Mouse (Mus musculus): Measurements from ENCODE around the gene Sod2.
"Not testable (repeated sequence)": the region's sequence is repeated elsewhere in the genome, so short reads cannot be mapped to it uniquely, and the experiment has no call there.

Sod2 gene

GRCm38 (mm10) chr17:13006546-13006945, at the start of gene Sod2:
Gene Sod2, plus strand, starts transcription at chr17:13006846.
- DNase-seq: not testable (repeated sequence)

GRCm38 (mm10) chr17:12959377-12959776, 47.3 kb upstream of the Sod2 start:
- DNase-seq: not testable (repeated sequence)

GRCm38 (mm10) chr17:12960331-12960873, 46.2 kb upstream of the Sod2 start, which contains the start of gene Acat2:
Gene Acat2, minus strand, starts transcription at chr17:12960747.
- DNase-seq: peak; percentile 96

- DNase-seq: no peak
These were observed 43.2 kb upstream of the Sod2 start for GRCm38 (mm10) chr17:12963476-12963875.

- no peak for DNase-seq
These were observed 39.5 kb upstream of the Sod2 start for GRCm38 (mm10) chr17:12967173-12967572.

GRCm38 (mm10) chr17:12973851-12974250, 32.8 kb upstream of the Sod2 start:
- DNase-seq: no peak

- DNase-seq: no peak
These were observed 28.1 kb upstream of the Sod2 start for GRCm38 (mm10) chr17:12978546-12978945.

GRCm38 (mm10) chr17:12983988-12984387, 22.7 kb upstream of the Sod2 start:
- no peak for DNase-seq

- DNase-seq: peak; percentile 50
These were observed 18.6 kb upstream of the Sod2 start for GRCm38 (mm10) chr17:12988096-12988495.

- no peak for DNase-seq
These were observed 16.0 kb upstream of the Sod2 start for GRCm38 (mm10) chr17:12990567-12991145.

GRCm38 (mm10) chr17:12991194-12991634, 15.4 kb upstream of the Sod2 start:
- DNase-seq: peak; percentile 60

GRCm38 (mm10) chr17:12991635-12992358, 14.8 kb upstream of the Sod2 start:
- DNase-seq: peak; percentile 90

GRCm38 (mm10) chr17:12992470-12992991, 14.1 kb upstream of the Sod2 start:
- DNase-seq: peak; percentile 96

- DNase-seq: no peak
These were observed 12.6 kb upstream of the Sod2 start, which contains the start of gene Wtap for GRCm38 (mm10) chr17:12994069-12994468. Gene Wtap, minus strand, starts transcription at chr17:12994169.

GRCm38 (mm10) chr17:12996345-12996744, 10.3 kb upstream of the Sod2 start:
- DNase-seq: peak; percentile 86

GRCm38 (mm10) chr17:12997890-12998289, 8.8 kb upstream of the Sod2 start:
- no peak for DNase-seq

- no peak for DNase-seq
These were observed 7.6 kb upstream of the Sod2 start for GRCm38 (mm10) chr17:12999069-12999468.

- DNase-seq: not testable (repeated sequence)
These were observed 4.4 kb upstream of the Sod2 start for GRCm38 (mm10) chr17:13002243-13002642.

GRCm38 (mm10) chr17:13004436-13004835, 2.2 kb upstream of the Sod2 start:
- DNase-seq: not testable (repeated sequence)

- no peak for DNase-seq
These were observed 338 bp downstream of the Sod2 start for GRCm38 (mm10) chr17:13006984-13007383.

GRCm38 (mm10) chr17:13007730-13008425, 1.2 kb downstream of the Sod2 start:
- peak; percentile 98 for DNase-seq

- peak; percentile 56 for DNase-seq
These were observed 1.9 kb downstream of the Sod2 start for GRCm38 (mm10) chr17:13008528-13008927.

GRCm38 (mm10) chr17:13009887-13010286, 3.2 kb downstream of the Sod2 start:
- peak; percentile 75 for DNase-seq

Data from lung, postnatal 36 days (tissue).